Mouse (Mus musculus) spleen, adult 12 weeks (tissue): ENCODE data around the gene Ccdc63.
A peak's percentile ranks its signal among the peaks of the same experiment; 100 is the strongest.

Experiments used
- DNase-seq: peaks from one replicate; pipeline ENCODE4 v3.0.0; 2022; ENCODE audit warnings: low spot score

Gene Ccdc63

DNA sequence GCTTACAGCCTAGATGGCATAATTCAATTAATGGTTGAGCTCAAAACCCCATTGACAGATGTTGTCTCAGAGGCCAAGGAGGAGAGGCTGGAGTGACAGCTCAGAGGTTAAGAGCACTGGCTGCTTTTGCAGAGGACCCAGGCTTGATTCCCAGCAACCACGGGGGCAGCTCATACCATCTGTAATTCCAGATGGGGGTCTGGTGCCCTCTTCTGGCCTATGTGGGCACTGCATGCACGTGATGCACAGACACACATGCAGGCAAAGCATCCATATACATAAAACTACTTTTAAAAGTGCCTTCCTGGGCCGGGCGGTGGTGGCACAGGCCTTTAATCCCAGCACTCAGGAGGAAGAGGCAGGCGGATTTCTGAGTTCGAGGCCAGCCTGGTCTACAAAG lies 24.4 kb downstream of the Ccdc63 start:
- no peak for DNase-seq

DNA sequence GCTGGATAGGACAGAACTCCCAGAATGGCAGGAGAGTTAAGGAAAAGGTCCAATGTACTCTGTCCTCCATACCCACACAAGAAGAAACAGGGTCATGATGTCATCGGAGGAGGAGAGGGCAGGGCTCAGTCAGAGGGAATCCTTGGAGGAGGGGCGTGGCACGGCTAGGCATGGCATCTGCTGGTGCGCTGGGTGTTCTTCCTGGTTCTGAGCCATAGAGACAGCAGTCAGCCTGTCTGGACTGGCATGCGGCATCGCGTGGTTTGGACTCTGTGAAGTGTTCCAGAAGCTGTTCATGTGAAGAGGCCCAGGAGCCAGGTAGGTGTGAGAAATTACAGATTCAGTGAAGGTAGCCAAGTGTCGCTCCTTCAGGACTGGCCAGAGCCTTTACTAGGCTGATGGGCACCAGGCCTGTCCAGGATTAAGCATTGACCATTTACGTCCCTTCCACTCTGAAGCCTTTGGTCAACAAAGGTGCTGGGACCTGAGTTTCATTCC lies 25.3 kb downstream of the Ccdc63 start:
- no peak for DNase-seq

DNA sequence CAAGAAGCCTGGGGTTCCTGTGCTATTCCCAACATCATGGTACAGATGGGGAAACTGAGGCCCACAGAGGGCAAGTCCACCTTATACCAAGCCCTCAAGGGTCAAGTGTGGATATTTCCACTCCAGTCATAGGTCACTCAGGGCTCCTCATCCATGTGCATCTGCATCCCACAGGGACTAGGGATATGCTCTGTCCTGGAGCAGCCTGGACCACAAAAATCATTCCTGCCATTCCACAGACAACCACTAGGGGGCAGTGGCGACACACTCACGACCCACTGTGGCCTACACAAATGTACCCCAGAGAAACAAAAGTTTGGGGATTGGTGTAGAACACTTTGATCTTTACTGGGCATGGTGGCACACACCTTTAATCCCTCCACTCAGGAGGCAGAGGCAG lies 26.4 kb downstream of the Ccdc63 start:
- peak; percentile 55 for DNase-seq

DNA sequence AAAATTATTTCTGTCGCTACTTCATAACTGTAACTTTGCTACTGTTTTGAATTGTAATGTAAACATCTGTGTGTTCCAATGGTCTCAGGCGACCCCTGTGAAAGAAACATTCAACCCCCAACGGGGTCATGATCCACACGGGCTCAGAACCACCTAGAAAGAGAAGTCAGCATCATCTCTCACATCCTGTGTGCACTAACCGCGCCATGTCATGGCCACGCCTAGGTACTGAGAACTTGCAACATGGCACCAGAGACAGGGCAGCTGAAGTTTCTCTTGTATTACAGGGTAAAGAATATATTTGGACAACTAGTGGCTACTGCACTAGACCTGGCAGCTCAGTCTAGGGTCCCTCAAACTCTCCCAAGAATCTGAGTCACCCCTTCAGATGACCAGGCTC lies 27.2 kb downstream of the Ccdc63 start:
- no peak for DNase-seq

DNA sequence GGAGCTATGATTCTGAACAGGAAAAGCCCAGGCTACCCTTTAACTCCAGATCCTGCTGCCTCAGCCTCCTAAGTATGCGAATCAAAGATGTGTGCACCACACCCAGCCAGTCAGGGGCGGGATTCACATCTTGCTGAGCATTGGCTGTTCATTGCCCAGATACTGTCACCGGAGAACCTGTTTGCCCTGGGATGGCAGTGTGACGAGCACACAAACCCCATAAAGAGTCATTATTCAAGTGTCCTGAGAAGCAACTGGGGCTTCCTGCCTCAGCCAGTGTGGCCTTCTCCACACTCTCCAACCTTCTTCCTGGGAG lies 28.7 kb downstream of the Ccdc63 start:
- no peak for DNase-seq

DNA sequence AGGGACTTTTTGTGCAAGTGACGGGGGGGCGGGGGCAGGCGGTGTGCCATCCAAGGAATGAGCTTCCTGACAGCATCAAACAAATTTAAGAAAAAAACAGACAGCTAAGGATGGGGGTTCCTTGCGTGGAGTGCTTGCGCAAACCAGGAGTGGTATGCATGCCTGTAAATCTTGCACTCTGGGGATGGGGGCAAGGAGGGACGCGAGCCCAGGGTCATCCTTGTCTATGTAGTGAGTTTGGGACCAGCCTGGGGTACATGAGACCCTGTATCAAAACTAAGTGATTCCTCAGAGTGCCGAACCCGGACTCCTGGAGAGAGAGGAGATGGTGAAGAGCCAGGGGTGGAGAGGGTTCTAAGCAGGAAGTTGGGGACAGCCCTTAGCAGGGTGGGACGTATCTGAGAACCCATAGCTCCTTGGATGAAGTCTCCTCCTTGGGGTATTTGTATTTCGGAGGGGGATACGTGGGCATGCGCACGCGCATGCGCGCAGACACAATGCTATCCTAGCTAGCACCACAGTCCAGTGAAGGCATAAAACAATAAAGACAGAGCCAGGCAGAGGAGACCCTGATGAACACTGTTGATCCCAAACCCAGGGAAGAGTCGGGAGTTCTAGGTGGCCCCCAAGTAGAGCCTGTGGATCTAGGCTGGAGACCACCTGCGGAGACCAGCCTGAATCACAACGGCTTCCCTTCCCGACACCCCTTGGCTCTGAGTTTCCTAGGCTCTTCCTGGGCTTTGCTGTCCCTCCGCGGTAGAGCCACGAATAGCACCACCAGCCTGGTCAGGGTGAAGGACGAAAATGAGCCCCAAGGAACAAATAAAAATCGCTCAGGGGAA lies 29.3 kb downstream of the Ccdc63 start:
- DNase-seq, result no peak

DNA sequence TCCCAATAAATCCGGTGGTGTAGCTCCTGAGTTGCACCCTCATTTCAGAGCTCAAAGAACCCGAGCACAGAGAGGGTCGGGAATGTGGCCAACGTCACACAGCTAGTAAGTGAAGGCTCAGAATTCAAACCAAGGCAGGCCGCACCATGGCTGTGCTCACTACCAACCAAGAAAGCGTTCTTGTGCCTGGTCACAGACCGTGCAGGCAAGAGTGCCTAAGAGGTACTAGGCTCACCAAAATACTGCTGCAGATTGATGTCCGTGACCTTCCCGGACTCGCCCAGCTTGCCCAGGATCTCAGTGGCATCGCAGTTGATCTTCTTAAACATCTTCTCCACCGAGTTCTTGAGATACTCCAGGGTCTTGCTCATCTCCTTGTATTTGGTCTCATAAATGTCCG lies 30.0 kb downstream of the Ccdc63 start:
- DNase-seq, result no peak

DNA sequence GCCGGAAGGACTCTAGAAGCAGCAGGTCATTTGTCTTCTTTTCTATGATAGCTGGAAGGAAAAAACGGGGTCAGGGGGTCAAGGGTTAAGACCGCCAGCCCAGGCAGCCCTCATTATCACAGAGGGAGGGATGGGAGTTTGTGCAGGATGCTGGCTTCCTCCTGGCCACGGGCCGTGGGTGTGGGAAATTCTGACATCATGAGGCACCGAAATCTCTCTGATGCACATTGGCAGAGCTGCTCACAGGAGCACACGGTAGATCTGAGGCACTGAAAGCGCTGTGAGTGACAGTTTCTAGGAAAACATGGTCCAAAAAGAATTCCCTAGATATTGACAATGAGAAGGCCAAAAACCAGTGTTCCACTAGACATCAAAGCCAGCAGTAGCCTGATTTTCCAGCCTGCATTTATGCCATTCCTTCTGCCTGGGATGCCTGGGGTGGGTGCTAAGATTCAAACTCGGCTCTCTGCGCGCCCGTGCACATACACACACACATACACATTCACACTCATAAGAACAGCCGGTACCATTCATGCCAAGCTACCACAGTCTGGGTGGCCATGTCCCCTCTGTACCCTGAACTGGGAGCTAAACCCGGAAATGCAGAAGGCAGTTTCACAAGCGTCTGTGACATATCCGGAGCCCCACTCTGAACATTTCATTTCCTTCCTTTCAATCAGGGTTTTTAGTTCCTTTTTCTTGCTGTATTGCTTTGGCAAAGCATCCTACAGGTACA lies 31.1 kb downstream of the Ccdc63 start:
- no peak for DNase-seq

DNA sequence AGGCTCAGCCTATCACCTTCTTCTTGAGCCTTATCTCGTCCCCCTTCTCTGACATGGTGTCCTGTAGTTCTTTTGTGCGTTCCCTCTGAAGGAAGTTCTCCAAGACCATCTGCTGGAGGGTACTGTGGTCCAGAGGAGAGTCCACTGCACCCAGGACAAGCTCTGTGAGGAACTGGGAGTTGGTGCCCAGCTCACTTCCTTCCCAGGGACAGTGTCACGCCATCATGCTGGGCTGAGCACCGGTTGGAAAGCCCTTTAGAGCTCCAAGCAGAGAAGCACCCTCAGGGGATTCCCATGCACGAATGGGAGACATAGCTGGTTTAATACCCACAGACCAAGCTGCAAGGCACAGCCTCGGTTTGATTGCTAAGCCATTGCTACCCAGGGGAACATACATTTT lies 32.5 kb downstream of the Ccdc63 start:
- DNase-seq, result no peak

DNA sequence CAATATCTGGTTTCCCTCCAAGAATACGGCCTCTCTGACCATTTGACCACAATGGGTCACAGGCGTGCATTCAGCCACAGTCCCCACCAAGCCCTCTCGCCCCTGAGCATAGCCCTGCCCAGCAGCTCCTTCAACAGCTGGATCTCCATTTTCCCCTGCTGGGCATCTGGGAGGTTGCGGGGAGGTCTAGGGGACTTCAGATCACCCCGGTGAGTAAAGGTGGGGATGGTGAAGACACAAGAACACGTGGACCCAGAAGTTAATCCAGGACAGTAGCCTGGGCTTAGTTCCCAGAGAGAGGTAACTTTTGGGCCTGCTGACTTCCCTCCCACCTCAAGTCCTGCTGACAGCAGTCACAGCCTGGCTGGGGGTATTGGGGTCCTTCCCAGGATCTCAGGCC lies 34.4 kb downstream of the Ccdc63 start:
- no peak for DNase-seq

DNA sequence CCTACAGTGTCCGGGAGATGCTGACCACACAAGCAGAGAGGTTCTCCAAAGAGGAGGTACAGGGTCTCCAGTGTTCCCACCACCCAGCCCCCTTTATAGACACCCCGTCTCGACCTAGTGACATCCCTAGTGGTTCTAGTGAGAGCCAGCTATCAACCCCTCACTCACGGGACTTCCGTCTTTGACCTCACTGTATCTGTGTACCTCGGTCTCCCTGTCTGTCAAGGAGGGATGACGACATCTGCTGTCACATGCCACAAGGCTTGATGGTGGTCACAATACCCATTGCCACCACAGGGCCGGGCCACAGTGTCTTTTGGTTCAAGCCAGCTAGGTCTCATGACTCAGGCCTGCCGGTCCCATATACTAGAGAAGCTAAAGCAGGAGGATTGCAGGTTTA lies 35.6 kb downstream of the Ccdc63 start:
- DNase-seq, result no peak

DNA sequence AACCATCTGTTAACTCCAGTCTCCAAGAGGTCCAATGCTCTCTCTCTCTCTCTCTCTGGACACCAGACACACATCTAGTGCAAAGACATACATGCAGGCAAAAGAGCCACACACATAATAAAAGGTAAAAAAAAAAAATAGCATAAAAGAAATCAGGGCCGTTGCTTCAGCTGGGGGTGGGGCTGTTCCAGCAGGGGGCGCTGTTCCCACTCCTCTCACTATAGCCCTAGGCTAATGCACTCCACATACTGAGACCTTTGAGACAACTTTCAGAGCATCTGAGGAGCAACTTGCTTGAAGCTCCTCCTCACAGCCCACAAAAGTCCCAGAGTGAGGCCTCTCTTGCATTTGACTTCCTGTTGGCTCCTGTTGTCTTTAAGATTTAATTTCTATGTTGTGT lies 36.4 kb downstream of the Ccdc63 start:
- no peak for DNase-seq

DNA sequence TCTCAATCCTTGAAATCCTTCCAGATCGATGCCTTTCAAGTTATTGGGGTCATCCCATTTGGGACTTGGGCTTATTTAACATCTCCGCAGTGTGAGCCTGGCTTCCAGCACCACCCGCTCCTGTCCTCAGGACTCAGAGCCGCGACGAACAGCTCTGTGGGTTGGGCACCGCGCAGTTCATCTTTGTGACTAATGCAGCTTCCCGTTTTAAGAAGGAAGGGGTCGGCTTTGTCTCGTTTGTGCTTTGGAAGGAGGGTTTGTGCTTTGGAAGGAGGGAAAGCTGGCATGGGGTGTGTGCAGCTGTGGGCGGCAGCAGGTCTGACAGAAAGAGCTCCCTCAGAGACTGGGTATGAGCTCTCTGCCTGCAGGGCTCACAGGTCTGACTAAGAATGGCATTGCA lies 37.5 kb downstream of the Ccdc63 start:
- DNase-seq, result no peak

DNA sequence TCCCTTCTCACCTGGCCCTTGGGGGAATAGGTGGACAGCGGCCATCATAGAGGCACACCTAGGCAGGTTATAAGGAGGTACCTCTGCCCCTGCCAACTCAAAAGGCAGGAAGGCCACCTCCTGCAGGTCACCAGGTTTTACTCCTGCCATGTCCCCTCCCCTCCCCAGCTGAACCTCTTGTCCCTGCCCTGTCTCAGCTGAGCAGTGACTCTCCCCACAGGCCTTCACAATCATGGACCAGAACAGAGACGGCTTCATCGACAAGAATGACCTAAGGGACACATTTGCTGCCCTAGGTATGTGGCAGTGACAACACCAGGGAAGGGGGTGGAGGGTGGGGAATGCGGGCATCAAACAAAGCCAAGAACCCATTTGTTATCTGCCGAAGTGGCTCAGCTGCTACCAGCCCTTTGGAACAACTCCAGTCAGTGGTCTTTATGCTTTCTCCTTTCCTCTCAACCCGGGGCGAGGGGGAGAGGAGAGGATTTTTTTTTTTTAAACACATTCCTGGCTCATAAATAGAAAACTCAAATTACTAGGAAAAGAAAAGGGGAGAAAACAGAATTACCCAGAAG lies 38.1 kb downstream of the Ccdc63 start:
- DNase-seq, result no peak

DNA sequence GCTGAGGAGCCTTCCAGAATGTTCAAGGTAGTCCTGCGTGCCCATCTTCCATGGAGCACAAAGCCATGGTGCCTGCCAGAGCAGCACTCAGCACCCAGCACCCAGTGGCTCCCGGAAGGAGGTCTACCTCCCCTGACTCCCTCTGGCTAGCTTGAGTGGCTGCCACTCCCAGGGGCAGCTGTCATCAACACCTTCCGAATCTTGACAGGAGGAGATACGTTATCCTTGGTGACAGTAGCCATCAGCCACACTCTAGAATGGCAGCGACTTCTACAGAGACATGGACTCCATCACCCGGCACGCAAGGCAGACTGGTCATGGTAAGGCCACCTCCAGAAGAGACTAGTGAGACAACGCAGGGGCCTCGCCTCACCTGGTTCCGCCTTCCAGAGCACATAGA lies 46.2 kb downstream of the Ccdc63 start:
- DNase-seq, result no peak

DNA sequence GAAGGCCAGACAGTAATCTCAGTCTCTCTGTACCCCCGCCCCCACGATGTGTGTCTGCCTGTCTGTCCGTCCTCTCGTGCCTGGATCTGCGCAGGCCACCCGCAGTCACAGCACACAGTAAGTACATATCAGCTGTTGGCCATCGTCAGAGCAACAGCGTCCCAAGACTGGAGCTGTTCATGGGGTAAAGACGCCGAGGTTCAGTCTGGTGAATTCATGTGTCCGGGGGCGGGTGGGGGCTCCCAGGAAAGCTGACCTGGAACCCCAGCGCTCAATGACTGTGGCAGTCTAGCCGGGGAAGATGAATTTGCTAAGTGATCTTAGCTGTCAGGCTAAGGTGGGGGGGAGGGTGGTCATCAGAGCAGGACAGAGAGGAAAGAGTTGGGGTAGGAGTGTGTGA lies 46.9 kb downstream of the Ccdc63 start:
- DNase-seq, result no peak

DNA sequence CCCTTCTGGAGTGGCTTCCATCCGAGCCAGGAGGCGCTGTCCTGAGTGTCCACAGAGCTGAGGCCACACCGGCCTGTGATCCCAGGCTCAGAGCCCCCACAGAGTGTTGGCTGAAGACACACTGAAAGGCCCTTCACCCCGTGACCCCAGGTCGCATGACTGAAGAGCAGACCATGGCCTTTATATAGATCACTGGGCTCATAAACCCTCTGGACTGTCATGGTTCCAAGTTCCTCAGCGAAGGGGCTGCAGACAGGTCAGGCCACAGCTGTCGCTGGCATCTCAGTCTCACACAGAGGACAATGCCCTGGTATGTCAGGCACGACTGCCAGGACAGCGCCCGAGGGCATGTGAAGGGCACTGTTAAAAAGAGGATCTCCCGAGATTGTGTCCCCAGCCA lies 47.8 kb downstream of the Ccdc63 start:
- DNase-seq, result no peak

DNA sequence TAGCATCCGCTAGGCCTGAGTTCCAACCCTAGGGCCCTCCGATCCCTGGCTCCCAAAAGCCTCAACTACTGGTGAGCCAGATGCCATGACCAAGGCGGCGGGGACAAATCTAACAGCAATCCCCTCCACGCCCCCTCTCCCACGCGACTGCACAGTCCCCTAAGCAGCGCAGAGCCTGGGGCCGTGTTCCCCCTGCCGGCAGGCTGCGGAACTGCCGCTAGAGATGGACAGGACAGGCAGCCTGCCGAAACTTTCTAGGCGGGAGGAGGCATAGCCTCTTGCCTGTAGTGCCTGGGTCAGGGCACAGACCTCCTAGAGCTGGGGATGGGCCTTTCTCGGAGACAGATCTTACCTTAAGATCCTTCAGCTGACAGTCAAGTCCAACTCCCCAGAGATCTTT lies 49.6 kb downstream of the Ccdc63 start:
- peak; percentile 45 for DNase-seq

DNA sequence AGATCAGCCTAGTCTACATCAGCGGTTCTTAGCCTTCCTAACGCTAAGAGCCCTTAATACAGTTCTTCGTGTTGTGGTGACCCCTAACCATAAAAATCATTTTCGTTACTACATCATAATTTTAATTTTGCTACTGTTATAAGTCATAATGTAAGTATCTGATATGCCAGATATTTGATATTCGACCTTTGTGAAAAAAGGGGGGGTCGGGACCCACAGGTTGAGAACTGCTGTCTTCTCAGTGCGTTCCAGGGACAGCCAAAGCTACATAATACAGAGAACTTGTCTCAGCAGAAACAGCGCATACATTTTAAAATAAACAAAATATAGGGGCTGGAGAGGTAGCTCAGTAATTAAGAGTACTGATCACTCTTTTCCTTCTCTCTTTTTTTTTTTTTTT lies 51.0 kb downstream of the Ccdc63 start:
- no peak for DNase-seq

DNA sequence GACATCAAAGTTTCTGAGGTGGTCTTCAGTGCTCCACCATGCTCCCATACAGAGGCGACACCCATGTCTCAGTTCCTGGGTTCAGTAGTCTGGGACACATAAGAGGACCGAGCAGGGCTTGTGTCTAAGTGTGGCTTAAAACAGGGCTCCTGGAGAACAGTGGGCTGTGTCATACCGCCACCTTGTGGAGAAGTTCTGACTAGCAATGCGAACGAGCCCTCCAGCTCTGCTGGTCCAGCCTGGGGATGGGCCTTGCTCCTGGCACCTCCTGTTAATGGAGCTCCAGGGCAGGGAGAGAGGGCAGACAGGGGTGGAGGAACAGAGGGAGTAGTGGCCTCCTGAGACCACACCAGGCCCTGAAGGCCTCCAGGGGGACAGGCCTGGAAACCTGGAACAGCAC lies 51.7 kb downstream of the Ccdc63 start:
- peak; percentile 52 for DNase-seq

DNA sequence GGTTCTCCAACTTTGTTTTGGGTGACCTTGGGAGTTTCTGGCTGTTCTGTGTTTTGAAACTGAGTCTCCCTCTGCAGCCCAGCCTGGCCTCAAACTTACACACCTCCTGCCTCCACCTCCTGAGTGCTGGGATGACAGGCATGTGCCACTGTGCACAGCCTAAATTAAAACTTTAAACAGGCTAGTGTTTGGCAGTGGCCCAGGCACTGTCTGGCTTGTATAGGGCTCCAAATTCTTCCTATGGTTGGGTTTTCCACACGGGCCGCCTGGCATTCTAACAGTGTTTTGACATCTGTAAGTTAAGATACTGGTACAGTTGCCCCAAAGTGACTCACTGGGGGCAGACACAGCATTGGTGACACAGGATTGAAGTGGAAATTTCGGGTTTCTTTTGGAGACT lies 54.5 kb downstream of the Ccdc63 start:
- DNase-seq, result no peak

DNA sequence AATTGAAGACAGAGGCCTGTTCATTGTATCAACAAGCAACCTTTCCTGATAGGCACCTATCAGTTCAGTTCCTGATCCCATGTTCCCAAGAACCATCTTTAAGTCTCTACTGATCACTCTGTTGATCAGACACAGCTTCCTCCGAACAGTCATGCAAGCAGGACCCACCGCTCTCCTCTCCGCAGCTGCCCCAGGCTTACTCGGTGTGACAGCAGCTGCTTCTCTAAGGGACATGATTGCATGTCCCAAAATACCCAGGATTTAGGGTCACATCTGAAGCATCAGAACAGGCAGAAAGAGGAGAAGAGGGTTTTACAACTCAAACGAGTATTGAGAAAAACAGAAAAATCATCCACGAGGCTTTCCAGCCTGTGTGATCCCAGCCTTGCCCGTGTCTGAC lies 55.3 kb downstream of the Ccdc63 start:
- no peak for DNase-seq

DNA sequence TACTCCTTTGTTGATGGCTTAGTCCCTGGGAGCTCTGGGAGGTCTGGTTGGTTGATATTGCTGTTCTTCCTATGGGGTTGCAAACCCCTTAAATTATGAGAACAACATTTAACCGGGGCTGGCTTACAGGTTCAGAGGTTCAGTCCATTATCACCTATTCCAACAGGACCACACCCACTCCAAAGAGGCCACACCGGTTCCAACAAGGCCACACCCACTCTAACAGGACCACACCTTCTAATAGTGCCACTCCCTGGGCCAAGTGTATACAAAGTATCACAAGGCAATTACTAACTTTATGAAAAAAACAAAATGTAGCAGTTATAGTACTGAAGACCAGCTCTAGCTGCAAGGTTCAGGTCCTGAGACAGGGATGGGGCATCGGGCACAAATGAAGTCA lies 56.2 kb downstream of the Ccdc63 start:
- DNase-seq, result no peak
